Mouse (Mus musculus): ENCODE results near the gene Erap1. TPM values are rescaled to one million over a fixed set of nuclear protein-coding genes. Genes with fewer than 3 reads are reported as not detected.
A peak's percentile ranks its signal among the peaks of the same experiment; 100 is the strongest.
"Not testable (repeated sequence)": the region's sequence is repeated elsewhere in the genome, so short reads cannot be mapped to it uniquely, and the experiment has no call there.

Gene Erap1
- polyA plus RNA-seq (2015; fragmentation: Nextera tagmentation; extraction: Ambion mirVana), result 3.2 and 4.0 TPM in 2 replicates

DNA sequence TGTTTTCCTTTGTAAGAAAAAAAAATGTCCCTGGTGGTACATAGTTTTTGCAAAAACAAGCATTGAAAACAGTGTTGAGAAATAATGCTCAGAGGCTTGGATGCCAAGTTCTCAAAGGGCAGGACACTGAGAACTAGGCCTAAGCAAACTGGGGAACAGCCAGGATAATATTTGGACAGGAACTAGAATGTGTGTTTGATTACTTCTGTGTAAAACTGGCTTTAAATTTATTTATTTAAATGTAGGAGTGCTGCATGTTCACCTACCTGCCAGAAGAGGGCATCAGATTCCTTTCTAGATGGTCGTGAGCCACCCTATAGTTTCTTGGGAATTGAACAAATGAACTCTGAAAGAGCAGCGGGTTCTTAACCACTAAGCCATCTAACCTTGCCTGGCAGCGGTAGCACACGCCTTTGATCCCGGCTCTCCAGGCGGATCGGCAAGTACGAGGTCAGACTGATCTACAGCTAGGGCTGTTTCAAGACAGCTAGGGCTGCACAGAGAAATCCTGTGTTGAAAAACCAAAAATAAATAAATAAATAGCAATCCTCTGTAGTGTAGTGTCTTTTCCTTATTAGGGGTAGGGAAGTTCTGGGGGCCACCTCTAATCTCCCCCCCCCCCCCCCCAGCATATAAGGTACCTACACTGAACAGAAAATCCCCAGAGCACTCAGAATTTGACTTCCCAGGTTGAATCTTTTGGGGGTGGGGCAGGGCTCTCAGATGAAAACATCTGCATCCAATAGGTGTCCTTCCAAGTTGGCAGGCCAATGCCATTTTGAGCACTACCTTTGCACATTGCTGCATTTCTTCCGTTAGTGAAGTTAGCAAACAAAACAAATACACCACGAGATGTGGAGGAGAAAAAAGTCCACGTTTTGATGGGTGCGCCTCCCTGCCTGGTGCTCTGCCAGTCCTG lies at the start of gene Erap1:
TSS of gene Erap1 (plus strand) at position 776 of the 919 bp plus-strand sequence.
- no peaks in the 10 kb centered on the region for H3K36me3 ChIP-seq

GRCm38 (mm10) chr13:74591401-74591821 lies 48.0 kb upstream of the Erap1 start:
- not testable (repeated sequence) for H3K9me3 ChIP-seq; H3K36me3 ChIP-seq; H3K4me1 ChIP-seq; H3K27me3 ChIP-seq; ATAC-seq (replicated peaks); H3K4me2 ChIP-seq (replicated peaks); H3K9ac ChIP-seq (replicated peaks); H3K4me3 ChIP-seq; H3K27ac ChIP-seq (replicated peaks)
- WGBS, result 65% methylated on average over 12 of the region's 12 CpGs

More for the DNA sequence above, at the start of gene Erap1:
- Histone ChIP-seq H3K9ac (replicated peaks) (peak within 1 kb of the TSS; percentile 81), H3K4me2 (replicated peaks) (peak within 1 kb of the TSS; percentile 86), H3K4me3 (peak within 1 kb of the TSS; percentile 83), H3K4me1 (peaks cover 6% of the 10 kb centered on the region), H3K27me3 (no peaks in the 10 kb centered on the region), H3K9me3 (no peaks in the 10 kb centered on the region), H3K27ac (replicated peaks) (peak within 1 kb of the TSS; percentile 79)
- WGBS, result 0% methylated on average over 12 of the region's 12 CpGs
- ATAC-seq (replicated peaks), result peak; percentile 78

DNA sequence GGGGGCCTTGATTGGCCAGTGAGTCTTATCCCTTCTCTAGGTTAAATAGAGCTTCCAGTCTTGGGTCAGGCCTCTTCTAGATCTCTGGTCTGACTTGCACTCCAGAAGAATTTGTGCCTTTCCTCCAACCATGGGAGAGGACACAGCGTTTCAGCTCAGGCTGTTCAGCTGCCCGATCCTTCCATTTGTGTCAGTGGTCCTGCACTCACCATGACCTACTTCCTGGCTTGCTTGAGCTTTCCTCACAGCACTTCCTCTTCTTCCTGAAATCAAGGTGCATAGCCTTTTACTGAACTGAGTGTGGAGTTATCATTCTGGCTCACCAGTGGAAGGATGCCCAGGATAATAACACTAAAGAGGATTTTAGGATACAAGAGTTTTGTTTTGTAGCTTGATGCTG lies 47.5 kb upstream of the Erap1 start:
- not testable (repeated sequence) for H3K4me1 ChIP-seq; H3K27ac ChIP-seq (replicated peaks); ATAC-seq (replicated peaks); H3K9ac ChIP-seq (replicated peaks); H3K4me2 ChIP-seq (replicated peaks); H3K9me3 ChIP-seq; H3K36me3 ChIP-seq; H3K4me3 ChIP-seq; H3K27me3 ChIP-seq
- WGBS, result 89% methylated on average over 2 of the region's 2 CpGs

DNA sequence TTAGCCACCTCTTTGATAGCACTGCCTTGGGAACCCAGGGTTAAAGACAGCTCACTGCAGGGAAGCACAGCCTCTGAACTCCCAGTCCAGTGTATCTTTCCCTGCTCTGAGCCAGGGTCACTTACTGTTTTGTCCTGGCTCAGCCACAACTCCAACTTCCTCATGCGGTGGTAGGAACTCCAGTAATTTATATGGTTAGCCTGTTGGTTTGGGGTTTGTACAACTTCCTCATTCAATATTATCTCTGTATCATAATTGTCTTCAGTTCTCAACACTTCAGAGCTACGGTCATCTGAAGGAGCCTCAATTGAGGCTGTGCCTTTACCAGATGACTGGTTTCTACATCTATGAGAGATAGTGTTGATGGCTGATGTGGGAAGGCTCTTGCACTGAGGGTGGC lies 42.3 kb upstream of the Erap1 start:
- H3K27me3 ChIP-seq; H3K4me2 ChIP-seq (replicated peaks); H3K36me3 ChIP-seq; H3K27ac ChIP-seq (replicated peaks); H3K4me1 ChIP-seq; H3K9ac ChIP-seq (replicated peaks); ATAC-seq (replicated peaks); H3K4me3 ChIP-seq; H3K9me3 ChIP-seq: not testable (repeated sequence)
- WGBS, result 92% methylated on average over 2 of the region's 2 CpGs

- WGBS, result 92% methylated on average over 1 of the region's 1 CpGs
- not testable (repeated sequence) for H3K27ac ChIP-seq (replicated peaks); H3K4me3 ChIP-seq; H3K4me1 ChIP-seq; H3K27me3 ChIP-seq; H3K4me2 ChIP-seq (replicated peaks); H3K9ac ChIP-seq (replicated peaks); H3K9me3 ChIP-seq; ATAC-seq (replicated peaks)
- H3K36me3 ChIP-seq, result peaks cover 12% of the 10 kb centered on the region
Observed at GRCm38 (mm10) chr13:74601776-74602175, 37.6 kb upstream of the Erap1 start.

DNA sequence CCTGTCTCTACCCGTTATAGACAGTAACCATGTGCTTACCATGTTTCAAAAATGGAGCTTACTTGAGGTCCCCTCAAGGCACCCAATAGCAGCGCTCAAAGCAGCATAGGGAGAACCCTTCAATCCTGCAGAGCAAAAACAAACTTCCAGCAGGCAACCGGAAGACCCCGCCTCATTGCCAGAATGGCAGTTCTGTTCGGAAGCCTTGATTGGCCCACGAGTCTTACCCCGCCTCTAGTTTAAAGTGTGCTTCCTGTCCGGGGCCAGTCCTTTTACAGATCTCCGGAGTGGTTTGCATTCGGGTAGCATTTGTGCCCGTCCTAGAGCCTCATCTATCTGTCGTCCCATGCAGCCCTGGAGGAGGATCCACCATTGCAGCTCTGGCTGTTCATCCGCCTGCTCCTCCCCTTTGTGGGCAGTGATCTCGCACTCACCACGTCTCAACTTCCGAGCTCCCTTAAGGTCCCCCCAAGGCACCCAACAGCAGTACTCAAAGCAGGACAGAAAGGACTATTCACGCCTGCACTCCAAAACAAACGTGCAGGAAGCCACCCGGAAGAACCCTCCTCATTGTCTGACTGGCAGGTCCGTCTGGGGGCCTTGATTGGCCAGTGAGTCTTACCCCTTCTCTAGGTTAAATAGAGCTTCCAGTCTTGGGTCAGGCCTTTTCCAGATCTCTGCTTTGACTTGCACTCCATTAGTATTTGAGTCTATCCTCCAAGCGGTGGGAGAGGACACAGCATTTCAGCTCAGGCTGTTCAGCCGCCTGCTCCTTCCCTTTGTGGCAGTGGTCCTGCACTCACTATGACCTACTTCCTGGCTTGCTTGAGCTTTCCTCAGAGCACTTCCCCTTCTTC lies 22.0 kb upstream of the Erap1 start:
- Histone ChIP-seq H3K4me2 (replicated peaks) (peak overlapping the region; percentile 50), H3K4me3 (peak overlapping the region; percentile 56), H3K27ac (replicated peaks) (peak overlapping the region; percentile 91), H3K9ac (replicated peaks) (peak overlapping the region; percentile 58)
- 12% methylated on average over 22 of the region's 22 CpGs for whole genome bisulfite sequencing
- not testable (repeated sequence) for H3K9me3 ChIP-seq, H3K4me1 ChIP-seq, H3K27me3 ChIP-seq, H3K36me3 ChIP-seq
- ATAC-seq (replicated peaks), result peak; percentile 99

GRCm38 (mm10) chr13:74632327-74632726 lies 7.0 kb upstream of the Erap1 start:
- Histone ChIP-seq H3K4me2 (replicated peaks) (no peak overlapping the region), H3K27me3 (no peaks in the 10 kb centered on the region), H3K36me3 (no peaks in the 10 kb centered on the region), H3K9me3 (no peaks in the 10 kb centered on the region), H3K9ac (replicated peaks) (no peak overlapping the region), H3K4me3 (no peak overlapping the region), H3K27ac (replicated peaks) (no peak overlapping the region), H3K4me1 (no peaks in the 10 kb centered on the region)
- WGBS, result 65% methylated on average over 1 of the region's 1 CpGs
- peak; percentile 63 for ATAC-seq (replicated peaks)

GRCm38 (mm10) chr13:74632857-74633256 lies 6.5 kb upstream of the Erap1 start:
- H3K9ac ChIP-seq (replicated peaks), result no peak overlapping the region
- peak; percentile 51 for ATAC-seq (replicated peaks)
- no peak overlapping the region for H3K4me2 ChIP-seq (replicated peaks)
- WGBS, result 72% methylated on average over 3 of the region's 3 CpGs
- no peak overlapping the region for H3K27ac ChIP-seq (replicated peaks)
- H3K4me1 ChIP-seq, result no peaks in the 10 kb centered on the region
- no peaks in the 10 kb centered on the region for H3K9me3 ChIP-seq
- H3K36me3 ChIP-seq, result no peaks in the 10 kb centered on the region
- H3K27me3 ChIP-seq, result no peaks in the 10 kb centered on the region
- no peak overlapping the region for H3K4me3 ChIP-seq

DNA sequence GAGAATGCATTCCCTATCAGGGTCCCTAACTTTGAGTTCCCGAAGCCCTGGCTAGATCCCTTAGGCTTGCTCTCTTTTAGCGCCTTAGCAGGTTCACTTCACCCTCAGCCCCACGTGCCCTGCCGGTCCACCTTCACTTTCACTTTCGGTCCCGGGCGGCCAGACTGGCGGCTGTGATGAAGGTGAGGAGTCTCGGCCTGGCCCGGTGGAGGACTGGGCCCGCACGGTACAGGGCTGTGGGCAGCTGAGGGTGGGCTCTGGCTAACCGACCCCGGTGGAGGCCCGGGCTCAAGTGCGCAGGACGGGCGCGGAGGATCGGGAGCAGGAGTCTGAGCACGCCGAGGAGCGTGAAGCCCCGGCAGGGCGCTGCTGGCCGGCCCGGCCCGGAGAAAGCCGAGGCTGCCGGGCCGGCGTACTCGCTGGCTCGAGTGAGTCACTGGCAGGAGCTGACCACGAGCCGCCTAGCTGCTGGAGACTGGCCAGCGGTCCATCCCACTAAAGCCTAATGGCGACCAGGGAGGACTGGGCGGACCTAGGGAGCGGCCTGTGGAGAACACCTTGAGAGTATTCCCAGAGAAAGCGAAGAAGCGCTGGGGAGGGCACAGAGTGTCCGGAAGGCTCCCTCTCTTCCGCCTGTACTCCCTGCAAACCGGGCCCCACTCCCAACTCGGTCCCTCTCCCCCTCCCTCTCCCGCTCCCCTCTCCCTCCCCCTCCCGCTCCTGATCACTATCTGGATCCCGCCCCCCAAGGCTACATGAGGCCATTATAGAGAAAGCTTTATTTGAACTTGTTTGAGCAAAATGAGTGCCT lies 549 bp downstream of the Erap1 start:
- Histone ChIP-seq H3K9me3 (no peaks in the 10 kb centered on the region), H3K27me3 (no peaks in the 10 kb centered on the region), H3K4me2 (replicated peaks) (peak overlapping the region; percentile 86), H3K36me3 (no peaks in the 10 kb centered on the region), H3K4me1 (peaks cover 6% of the 10 kb centered on the region), H3K4me3 (peak overlapping the region; percentile 83), H3K27ac (replicated peaks) (peak overlapping the region; percentile 79), H3K9ac (replicated peaks) (peak overlapping the region; percentile 81)
- ATAC-seq (replicated peaks), result peak; percentile 89
- under 1% methylated on average over 47 of the region's 49 CpGs for WGBS

- peak overlapping the region; percentile 83 for H3K4me3 ChIP-seq
- not testable (repeated sequence) for H3K36me3 ChIP-seq; H3K4me1 ChIP-seq; H3K9me3 ChIP-seq; H3K9ac ChIP-seq (replicated peaks); H3K27me3 ChIP-seq; H3K27ac ChIP-seq (replicated peaks); ATAC-seq (replicated peaks)
- WGBS, result 59% methylated on average over 3 of the region's 3 CpGs
- peak overlapping the region; percentile 86 for H3K4me2 ChIP-seq (replicated peaks)
Observed at GRCm38 (mm10) chr13:74640523-74640920, 1.2 kb downstream of the Erap1 start.

DNA sequence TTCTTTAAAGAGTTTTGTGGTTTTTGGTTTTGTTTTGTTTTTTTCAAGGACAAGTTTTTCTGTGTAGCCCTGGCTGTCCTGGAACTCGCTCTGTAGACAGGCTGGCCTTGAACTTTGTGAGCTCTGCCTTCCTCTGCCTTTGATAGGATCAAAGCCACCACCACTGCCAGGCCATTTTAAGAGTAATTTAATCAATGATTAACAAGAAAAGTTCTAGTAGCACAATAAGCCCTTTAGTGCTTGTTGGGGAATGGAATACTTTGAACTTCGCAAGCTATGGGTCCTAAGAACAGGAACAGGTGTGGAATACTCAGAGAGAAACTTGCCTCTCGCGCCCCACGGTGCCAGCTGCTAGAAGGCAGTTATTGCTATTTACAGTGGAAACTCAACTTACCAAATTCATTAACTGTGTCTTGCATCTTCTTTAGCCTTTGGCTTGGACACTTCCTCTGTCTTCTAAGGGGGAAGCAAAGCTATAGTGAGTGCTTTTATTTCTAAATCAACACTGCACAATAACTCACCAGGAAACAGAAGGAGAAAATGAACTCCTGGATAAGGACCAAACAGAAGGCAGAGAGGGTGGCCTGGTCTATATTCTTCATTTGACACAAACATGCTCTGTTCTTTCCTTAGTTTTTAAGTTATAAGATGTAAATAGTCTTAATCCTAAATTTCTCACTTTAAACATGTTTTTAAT lies 56.3 kb downstream of the Erap1 start:
- Histone ChIP-seq H3K27ac (replicated peaks) (no peak overlapping the region), H3K4me1 (no peaks in the 10 kb centered on the region), H3K36me3 (no peaks in the 10 kb centered on the region), H3K9me3 (no peaks in the 10 kb centered on the region), H3K4me2 (replicated peaks) (no peak overlapping the region), H3K9ac (replicated peaks) (no peak overlapping the region), H3K27me3 (no peaks in the 10 kb centered on the region), H3K4me3 (no peak overlapping the region)
- no peak for ATAC-seq (replicated peaks)
- WGBS, result 91% methylated on average over 5 of the region's 5 CpGs

All from forebrain, embryonic 15.5 days (tissue).